Mouse (Mus musculus) left cerebral cortex, postnatal 25 days (tissue): ENCODE data around the gene Lyrm2. TPM values are rescaled to one million over a fixed set of nuclear protein-coding genes. Genes with fewer than 3 reads are reported as not detected.

ENCODE experiments used
- DNase-seq, 2 experiments: peaks; one replicate each; pipeline ENCODE4 v3.0.0; 2022; ENCODE audit warnings: low spot score in 2 of 2, mixed read lengths in 1 of 2
- intact Hi-C: fragments of 180-260 bp; cut with DNase I; formaldehyde crosslinking; loops from one replicate; pipeline ENCODE4 v1.15.1; 2025
- total RNA-seq, 2 experiments: library from RNA; stranded (reverse); gene quantifications; 2 replicates each; pipeline ENCODE4 v1.2.3; 2021

The Lyrm2 gene
- total RNA-seq, 2 experiments from 2014 or later: 31.8 to 33.0 TPM

DNA sequence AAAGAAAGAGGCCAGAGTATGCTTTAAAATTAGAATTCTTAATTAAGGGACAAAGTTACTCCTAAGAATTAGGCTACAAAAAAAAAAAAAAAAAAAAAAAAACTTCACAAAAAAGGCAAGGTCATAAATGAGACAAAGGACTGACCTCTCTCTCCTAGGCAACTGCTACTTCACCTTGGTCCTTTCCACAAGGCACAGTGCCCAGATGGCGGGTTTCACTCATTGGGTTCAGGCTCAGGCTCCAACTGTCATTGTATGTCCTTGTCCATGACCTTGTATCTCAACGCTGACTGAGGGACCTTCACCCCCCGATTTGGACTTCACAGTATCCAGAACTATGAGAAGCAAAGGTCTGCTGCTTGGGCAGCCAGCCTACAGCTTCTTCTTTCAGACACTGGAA lies 38.3 kb downstream of the Lyrm2 start:
- no peak for DNase-seq
- intact Hi-C loops: no loop called here

Other genes with a start within 250 kb of the Lyrm2 start
- gene Gja10, start 197.5 kb upstream of the Lyrm2 start, total RNA-seq: not detected
- gene Casp8ap2, start 184.8 kb upstream of the Lyrm2 start, total RNA-seq: 1 to 10 TPM; 9.5 to 9.7 TPM
- gene Mdn1, start 143.1 kb upstream of the Lyrm2 start, total RNA-seq: 10 to 100 TPM; 29.9 to 34.0 TPM
- 10 to 100 TPM; 43.3 to 51.8 TPM for gene Ankrd6, start 150.6 kb downstream of the Lyrm2 start, total RNA-seq
- gene Rragd, start 182.8 kb downstream of the Lyrm2 start, total RNA-seq: 10 to 100 TPM; 84.7 to 88.3 TPM
- 100 to 1,000 TPM; 107 to 113 TPM for gene Ube2j1, start 231.2 kb downstream of the Lyrm2 start, total RNA-seq